Mouse (Mus musculus) kidney, postnatal 4 days (tissue): ENCODE measurements at regions not wholly inside any gene's neighbourhood (a gene's known extent, or its start where the extent isn't known, plus 50 kb on each side); places are given as distances from the start of the nearest gene placed in this dataset.

Experiments used
- DNase-seq, 2 experiments: peaks; one replicate each; pipeline ENCODE4 v3.0.0; 2021; ENCODE audit warnings: mixed read lengths in 2 of 2

DNA sequence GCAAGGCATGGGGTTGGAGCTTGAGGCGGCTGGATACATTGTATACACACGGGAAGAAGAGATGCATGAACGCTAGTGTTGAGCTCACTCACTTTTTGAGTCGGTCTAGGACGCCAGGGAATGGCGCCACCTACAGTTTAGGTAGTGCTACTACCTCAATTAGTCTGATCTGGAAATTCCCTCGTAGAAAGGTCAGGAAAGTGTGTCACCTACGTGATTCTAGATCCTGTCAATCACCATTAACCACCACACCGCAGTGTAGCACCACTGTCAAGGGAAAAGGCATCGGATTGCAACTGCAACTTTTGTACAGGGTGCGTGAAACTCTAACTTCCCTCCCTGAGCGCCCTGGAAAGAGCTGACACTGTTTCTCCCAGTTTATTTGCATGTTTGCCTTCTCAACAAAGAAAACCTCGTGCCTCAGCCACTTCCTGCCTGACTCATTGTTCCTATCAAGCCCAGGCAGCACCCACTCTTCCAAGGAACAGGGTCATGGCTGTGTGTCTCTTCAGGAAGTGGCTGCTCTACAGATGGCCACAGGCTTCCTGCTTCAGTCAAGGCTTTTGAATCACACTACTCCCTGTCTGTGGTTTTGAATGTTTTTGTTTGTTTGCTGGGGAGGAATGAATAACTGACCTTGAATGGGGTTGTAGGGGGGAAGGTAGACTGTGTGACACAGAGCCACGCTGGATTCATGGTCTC, 231.6 kb upstream of the Jmjd1c start:
- peak; percentile 45 to 59 for DNase-seq

DNA sequence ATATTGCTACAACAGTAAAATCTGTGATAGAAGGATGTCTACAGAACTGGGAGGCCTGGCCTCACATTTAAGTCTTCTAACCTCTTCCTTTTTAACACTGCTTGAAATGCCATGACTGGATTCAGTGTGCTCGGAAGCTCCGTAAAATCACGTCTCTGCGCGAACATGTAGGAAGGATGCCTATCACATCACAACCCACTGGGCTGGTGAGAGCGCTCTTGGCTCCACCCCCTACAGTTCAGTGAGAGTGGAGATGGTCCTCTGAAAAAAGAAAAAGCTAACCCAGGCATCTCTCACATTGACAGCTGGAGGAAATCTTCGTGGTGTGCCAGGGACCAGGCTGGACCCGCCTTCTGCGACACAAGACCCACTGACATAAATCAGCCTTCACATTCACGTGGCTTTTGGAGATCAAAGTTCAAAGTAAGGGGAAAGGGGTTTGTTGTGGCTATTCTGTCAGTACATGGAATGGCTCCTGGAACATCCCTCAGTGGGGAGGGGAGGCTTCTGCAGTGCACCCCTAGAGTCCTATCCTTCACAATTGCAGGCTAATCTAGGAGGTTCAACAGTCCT, 230.8 kb upstream of the Jmjd1c start:
- DNase-seq = peak; percentile 8 to 31

DNA sequence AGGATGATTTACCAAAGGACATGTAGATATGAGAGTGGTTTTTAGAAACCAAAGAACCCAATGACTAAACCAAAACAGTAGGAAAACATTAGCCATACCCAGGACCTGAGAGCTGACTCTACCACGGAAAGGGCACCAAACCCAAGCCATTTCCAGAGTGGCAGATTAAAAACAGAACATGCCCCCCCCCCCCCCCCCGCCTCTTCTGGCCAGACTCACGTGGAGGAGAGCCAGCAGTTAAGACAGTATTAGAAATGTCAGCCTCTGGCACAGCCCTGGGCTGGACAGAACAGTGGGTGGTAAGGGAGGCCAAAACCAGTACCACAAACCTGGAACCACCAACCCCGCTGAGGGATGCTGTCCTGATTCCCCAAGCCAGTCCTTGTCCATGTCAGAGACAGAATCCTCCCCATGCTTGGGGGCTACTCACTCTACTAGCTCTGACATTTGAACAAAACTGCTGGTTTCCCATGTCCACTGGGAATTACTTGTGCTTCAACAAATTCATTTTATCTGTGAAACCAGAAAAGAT, 224.7 kb upstream of the Jmjd1c start:
- no peak for DNase-seq

DNA sequence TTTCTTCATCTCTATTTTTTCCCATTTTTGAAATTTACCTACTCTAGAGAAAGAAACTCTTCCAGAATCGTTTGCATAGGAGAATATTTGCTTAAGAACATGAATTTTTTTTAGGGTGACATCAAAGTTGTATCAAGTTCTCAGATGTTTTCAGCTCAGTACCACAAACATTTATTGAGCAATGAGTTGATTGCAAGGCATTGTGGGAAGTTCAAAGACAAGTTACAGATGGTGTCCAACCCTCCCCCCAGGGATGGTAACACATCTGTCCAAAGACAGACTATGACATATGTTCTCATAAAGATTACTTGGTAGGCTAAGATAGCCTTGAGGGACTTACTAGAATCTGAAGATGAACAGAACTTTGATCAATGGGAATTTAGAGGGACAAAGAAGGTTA, 224.3 kb upstream of the Jmjd1c start:
- DNase-seq = no peak

DNA sequence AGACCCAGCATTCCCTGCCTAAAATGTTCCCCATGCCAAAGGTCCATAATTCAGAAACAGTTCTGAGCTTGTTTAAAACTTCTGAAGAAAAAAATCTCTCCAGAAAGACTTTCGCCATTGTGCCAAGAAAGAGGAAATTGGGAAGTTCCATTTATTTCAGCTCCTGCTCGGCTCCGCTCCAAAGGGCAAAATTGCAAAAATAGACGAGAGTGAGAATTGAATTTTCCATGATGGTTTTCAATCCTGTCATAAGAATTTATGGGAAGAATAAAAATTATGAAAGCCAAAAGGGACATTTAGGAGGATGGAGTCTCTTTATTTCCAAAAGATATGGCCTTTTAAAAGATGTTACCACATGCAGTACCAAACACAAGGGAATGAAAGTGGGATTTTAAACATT, 222.5 kb upstream of the Jmjd1c start:
- no peak for DNase-seq

DNA sequence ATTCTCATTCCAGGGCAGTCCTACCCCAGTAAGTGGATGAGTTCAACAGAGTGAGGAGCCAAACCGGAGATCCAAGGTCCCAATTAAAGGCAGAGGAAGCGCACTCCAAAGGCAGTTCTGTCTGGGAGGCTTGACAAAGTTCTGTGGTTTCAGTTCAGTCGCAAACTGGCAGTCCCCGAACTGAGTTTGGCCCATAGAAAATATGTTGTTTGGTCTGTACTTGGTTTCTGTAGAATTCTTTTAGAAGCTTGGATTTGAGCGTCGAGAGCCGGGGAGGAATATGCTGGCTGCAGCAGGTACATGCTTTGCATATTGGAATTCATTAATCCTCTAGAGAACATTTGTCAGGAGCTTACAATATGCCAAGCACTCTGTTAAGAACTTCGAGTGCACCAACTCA, 216.9 kb upstream of the Jmjd1c start:
- no peak for DNase-seq

DNA sequence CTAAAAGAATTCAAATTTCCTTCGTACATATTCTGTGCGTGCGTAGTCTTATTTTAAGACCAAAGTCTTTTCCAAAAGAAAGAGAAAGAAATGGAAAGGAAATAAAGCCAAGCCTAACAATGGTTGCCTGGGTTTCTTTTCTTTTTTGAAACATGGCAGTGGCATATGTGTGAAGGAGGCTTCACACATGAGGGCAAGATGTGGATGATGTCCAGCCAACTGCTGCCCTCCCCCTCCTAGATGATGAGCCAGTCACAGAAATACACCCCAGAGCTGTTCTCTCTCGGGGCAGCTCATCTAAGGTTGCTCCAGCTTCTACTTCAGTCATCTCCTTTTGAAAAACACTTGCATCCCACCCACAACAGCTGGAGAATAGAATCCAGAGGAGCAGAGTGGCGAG, 213.1 kb upstream of the Jmjd1c start:
- no peak for DNase-seq

DNA sequence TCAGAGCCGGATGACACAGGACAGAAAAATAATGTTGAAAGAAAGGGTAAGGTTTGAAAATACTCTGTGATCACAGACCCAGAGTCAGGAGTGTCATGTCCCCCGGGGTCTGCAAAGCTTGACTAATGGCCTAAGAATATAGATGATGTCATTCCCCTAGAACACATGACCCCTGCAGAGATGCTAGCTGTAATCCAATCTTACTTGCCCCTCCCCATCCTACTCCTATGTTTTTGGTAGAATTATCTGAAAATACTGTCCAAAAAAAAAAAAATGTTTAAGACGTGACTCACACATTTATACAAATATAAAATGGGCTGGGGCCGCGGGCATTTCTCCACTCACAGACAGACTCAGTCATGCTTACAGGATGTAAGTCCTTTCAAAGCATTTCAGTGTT, 210.3 kb upstream of the Jmjd1c start:
- DNase-seq = no peak

DNA sequence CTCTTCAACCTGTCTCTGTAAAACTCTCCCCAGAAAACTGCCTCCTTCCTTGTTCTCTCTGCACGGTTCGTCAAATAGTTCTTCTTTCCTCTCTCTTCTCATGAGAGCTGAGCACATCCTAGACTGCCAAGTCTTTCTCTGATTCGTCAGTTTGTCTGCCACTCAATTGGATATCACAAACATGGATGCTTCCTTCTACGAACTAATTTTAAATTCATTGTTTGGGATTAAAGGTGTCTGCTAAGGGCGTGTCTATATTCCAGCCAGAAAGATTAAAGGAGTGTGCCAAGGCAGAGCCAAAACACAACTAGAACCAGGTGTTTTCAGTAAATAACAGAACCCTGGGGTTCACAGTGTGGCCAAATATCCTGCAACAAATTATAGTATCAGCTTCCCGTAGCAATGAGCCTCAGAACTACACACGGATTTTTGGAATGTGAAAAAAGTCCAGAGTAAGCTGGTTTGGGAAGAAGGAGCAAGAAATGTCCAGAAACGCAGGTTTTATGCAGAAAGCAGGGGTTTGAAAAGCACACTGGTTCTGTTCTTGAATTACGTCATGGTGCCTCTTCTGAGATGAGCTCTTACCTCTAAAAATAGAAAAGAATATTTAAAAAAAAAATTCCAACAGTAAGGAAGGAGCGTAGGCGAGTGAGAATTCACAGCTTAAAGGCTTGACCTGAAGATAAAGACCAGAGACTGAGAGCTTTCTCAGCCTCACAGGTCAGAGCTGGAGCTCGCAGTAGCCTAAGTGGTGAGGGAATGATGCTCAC, 206.0 kb upstream of the Jmjd1c start:
- DNase-seq = no peak

DNA sequence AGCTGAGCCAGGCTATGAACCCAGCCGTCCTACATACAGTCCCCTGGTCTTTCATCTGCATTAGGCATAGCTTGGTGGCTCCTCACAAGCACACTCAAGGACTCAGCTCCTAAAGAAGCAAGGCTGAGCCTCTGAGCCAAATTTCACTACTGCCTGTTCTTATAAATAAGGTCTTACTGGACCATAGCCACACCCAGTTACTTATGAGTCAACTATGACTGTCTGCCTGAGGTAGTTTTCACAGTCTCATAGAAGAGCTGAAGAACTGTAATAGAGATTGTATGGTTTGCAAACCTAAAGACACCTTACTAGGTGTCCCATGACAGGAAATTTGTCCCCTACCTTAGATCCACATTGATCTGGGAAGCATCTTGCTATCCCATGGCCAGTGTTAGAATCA, 204.1 kb upstream of the Jmjd1c start:
- DNase-seq = no peak

DNA sequence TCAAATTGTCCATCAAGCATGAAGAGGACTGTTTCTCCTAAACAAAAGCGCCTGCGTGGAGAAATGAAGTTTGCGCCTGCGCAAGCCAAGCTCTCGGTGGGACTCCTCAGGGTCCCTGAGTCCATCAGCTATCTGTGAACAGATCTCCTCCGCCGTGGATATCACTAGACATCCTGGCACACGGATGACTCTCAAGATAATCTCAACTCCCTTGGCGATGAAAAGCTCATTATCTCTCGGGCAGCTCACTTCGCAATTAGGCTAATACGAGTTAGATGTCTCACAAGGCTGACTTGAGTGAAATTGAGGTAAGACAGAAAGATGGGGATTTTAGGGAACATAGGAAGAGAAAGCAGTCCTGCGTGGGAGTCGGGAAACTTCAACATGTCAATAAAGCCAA, 202.1 kb upstream of the Jmjd1c start:
- no peak for DNase-seq

DNA sequence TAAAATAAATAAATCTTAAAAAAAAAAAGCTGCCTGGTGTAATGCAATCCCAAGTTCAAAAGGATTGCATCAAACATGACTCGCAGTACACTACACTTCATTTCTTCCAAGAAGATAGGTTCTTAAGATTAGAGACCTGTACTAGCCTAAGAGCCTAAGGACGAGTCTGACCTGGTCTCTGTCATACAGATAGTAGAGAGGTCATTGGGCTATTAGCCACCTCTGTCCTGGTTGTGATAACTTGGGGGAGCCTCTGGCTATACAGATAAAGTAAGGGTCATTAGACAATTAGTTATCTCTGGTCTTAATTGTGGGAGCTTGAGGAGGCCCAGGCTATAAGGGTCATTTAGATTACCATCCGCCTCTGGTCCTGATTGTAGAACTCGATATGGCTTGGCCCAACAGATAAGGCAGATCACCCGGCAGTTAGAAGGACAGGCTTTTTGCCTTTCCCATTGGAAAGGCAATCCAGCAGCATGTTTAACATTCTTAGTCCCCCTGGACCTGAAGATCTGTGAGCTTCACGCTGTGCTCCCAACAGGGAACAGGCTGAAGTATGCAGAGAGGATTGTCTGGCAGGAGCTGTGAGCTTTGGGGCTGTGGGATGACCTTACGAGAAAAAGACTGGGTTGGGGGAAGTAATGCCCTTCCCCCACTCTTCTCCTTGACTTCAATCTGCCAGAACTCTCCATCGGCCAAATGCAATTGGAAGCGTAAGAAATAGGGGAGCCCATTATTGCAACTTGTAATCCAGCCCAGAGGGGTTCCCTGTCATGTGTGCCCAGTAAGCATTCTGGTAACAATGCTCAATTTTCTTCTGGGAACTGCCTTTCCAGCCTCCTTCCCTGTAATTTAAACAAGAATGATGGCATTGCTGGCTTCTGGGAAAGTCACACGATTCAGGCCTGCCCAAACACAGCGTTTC, 199.0 kb upstream of the Jmjd1c start:
- DNase-seq = no peak

DNA sequence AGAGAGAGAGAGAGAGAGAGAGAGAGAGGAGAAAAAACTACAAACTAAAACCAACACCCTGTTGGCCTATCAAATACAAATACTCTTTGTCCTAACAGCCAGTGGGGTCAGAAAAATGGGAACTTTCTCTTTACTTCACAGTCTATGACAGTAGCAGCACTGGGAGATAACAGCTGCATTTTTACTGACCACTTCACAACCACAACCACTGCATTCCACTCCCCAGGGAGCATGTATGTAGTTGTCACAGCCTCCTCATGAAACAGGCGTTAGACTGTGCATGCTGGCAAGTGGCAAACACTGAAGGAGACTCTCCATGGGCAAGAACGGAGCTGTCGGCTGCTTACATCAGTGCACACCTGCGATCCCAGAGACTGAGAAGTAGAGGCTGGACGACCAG, 196.2 kb upstream of the Jmjd1c start:
- DNase-seq = no peak

DNA sequence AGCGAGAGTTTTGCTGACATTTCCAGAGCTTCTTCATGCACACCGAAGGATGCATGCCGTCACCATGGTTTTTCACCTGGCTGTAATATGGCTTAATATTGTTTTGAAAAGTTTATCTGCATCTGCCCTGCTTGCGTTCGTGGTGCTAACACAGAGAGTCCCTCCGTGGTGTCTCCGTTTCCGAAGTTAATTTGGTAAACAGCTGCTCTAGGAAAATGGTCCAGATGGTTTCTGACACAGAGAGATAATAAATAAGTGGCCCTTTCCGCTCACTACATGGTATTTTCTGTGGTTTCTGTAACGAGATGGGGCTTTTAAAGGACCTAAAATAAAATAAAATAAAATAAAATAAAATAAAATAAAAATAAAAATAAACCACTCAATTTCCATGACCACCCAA, 195.1 kb upstream of the Jmjd1c start:
- no peak for DNase-seq

DNA sequence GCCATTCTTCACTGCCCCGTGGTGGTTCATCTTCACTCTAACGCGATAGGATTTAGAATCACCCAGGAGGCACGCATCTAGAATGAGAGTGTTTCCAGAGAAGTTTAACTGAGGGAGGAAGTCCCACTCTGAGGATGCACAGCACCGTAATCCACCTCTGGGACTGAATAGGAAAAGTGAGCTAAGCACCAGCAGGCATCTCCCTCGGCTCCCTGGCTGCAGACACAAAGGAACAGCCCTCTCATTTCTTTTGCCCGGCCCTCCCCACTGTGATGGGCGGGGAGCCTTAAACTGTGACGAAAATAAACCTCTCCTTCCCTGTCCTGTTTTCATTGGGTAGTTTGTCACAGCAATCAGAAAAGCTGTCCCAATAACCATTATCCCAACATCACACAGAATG, 194.1 kb upstream of the Jmjd1c start:
- DNase-seq = no peak

DNA sequence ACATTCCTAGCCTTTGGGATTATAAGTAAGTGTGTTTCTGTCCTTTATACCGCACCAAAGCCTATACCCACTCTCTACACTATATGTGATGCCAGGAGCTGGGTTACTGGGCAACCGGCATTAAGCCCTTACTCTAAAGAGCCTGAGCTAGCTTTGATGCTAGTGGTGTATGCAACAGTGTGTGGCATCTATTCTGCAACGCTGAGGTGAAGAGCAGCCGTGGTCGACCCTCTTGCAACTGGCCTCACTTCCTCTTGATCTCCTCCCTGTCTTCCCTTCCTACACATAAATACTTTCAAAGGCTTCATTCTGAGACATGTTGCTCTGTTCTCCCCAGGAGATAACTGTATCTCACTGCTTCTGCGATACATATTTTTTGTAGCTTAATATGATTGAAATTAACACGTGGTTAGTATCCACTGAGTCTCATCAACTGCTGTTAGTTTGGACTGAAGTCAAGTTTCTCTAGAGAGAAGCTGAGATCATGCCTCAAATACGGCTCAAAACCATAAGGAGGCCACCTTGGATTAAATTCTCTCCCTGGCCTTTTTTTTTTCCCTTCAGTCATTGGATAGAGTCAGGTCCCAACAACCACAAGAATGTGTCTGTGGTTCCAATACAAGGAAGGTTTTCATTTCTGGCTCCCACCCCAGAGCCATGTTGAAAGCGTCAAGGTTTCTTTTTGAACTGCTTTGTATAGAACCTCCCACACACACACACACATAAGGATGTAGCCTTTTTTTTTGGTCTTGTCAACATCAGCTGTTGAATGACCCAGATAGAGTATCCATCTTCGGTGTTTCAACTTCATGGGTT, 191.2 kb upstream of the Jmjd1c start:
- no peak for DNase-seq

DNA sequence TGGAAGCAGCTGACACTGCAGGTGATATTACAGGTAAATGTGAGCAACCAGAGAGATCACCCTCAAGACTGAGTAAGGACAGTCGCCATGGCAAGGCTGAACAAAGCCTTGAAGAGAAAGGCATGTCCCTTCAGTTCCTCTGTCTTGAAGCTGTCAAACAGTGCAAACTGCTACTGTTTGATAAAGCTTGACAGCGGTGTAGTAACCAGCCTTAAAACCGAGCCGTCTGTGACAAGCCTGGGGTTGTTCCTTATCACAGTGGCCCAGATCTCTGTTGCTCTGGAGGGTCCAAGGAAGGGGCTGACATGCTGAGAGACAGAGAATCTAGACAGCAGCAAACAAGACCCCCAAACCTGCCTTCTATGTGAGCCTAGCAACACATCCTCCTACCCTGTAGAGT, 188.1 kb upstream of the Jmjd1c start:
- DNase-seq = no peak

DNA sequence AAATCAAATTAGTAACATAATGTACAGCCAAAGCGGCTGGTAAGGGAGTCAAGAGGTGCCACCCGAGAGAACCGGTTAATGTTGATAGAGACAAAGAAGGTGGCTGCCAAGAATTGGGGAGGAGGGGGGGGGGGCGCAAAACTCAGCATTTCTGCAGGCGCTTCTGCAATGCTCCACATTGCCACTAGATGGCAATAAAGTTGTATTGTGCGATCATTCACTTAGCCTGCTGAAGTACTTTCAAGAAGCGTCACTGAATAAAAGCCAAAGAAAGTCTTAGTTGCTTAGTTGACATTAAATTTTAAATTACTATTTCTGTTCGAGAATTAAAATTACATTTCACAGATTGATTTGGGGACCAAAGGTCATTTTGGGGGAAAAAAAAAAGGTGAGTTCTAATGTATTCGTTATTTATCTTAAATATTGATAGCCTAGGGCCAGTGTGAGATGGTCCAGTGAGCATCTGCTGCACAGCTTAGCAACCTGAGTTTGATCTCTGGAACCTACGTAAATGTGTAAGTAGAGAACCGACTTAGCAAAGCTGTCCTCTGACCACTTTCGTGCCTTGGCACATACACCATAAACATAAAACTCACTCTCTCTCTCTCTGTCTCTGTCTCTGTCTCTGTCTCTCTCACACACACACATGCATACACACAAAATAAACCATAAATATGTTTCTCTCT, 186.6 kb upstream of the Jmjd1c start:
- peak; percentile 72 to 74 for DNase-seq

DNA sequence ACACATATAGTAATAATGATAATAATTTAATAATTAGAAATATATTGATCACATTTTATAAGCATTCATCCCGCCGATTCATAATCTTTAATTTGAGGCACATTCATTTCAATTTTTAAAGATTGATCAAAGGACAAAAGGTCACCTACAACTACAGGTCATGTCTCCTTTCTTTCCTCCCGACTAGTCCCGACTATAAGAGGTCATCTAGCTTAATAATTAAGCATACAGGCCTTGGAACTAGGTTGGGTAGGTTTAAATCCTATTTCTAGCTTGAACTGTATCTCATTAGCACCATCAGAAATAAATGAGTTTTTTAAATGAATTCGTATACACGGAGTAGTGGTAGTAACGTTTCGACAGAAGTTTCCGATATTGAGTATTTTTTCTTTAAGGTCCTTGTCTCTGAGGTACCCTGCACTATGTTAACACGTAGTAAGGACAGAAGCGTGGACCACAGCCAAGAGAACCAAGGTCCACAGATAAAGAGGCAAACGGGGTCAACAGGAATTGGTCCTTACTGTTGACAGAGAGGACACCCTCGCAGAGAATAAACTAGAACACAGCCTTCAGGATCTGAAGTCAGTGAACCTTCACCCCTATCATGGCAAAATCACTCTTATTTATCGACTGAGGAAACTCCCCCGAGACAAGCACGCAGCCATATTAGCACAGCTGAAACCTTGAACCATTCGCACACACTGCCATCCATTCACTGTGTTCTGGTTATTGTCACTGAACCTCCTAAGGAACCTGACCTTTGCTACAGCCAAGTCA, 185.8 kb upstream of the Jmjd1c start:
- peak in 1 of 2 experiments; percentile 32 for DNase-seq

DNA sequence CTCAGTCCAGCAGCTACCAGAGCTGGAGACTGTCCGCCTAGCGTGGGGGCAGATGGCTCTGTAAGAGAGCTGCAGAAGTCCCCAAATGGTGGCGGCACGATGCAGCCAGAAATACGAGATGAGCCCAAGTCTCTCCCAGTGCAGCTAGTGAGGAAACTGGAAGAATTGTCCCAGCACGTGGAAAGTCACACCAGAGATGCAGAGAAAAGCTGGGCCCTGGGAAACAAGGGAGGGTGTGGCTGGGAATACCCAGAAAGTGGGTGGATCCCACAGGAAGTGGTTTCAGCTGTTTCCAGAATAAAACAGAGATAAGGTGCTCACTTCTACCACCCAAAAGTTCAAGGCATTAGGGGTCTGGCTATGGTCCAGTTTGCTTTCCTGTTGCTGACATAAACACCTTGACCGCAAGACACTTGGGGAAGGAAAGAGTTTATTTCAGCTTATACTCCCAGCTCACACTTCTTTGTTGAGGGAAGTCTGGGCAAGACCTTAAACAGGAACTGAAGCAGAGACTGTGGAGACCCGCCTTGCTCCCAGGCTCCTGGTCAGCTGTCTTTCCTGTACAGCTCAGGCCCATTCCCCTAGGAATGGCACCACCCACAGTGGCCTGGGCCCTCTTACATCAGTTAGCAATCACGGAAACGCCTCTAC, 184.5 kb upstream of the Jmjd1c start:
- DNase-seq = peak; percentile 52 to 71
